Mouse (Mus musculus): ENCODE results near the gene Nkain1.
A peak's percentile ranks its signal among the peaks of the same experiment; 100 is the strongest.

Nkain1 gene

GRCm38 (mm10) chr4:130552312-130553120 lies 21.5 kb downstream of the Nkain1 start:
- no peak for DNase-seq (ENCODE audit: low read depth)

GRCm38 (mm10) chr4:130550511-130550910 lies 23.5 kb downstream of the Nkain1 start:
- DNase-seq (ENCODE audit: low read depth) = no peak

DNA sequence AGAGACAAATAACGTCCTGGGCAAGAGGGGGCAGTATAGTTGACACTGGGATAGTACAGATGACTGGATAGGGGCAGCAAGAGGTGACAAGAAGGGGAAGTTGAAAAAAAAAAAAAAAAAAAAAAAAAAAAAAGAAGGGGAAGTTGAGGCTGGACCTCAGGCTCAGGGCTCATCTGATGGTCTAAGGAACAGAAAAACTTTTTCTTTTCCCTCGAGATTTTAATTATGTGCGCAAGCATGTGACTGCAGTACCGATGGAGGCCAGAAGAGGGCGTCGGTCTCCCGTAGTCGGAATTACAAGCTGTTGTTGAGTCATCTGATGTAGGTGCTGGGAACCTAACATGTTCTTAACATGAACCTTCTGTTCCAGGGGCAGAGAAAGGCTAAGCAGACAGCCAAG lies 24.8 kb downstream of the Nkain1 start:
- DNase-seq (ENCODE audit: low read depth) = no peak

GRCm38 (mm10) chr4:130546798-130547562 lies 27.0 kb downstream of the Nkain1 start:
- no peak for DNase-seq (ENCODE audit: low read depth)

DNA sequence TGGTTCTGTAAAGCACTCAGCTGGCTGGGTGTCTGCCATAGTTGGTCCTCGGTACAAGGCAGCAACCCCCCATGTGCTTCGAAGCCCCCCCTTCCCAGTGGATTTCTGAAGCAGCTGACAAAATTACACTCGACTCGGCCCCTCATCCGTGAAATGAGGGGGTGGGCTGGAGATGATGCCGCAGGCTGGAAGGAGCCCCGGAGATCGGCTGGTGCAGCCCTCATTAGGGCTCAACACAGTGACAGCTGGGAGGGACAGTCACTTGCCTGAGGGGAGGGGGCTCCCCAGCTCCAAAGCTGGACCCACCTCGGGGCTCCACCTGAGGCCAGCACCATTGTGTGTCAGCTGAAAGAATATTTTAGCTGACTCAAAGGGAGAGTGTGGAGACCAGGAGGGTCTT lies 29.6 kb downstream of the Nkain1 start:
- no peak for DNase-seq (ENCODE audit: low read depth)

DNA sequence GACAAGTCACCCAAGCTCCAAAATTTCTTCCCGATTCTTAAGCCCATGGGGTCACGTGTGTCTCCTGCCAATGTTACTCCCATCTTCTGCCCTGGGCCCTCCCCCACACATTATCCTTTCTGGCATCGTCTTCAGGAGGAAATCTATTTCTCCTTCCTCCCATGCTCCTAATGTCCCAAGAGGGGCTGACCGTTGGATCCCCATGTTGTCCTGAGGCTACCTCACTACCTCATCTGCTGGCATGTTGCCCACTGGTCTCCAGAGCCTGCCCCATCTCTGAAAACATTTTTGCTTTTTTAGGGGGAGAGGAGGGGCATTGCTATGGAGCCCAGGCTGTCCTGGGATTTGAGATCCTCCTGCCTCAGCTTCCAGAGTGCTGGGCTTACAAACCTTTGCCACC lies 30.9 kb downstream of the Nkain1 start:
- no peak for DNase-seq (ENCODE audit: low read depth)

- DNase-seq (ENCODE audit: low read depth) = no peak
Measured at GRCm38 (mm10) chr4:130540831-130541230, 33.1 kb downstream of the Nkain1 start.

DNA sequence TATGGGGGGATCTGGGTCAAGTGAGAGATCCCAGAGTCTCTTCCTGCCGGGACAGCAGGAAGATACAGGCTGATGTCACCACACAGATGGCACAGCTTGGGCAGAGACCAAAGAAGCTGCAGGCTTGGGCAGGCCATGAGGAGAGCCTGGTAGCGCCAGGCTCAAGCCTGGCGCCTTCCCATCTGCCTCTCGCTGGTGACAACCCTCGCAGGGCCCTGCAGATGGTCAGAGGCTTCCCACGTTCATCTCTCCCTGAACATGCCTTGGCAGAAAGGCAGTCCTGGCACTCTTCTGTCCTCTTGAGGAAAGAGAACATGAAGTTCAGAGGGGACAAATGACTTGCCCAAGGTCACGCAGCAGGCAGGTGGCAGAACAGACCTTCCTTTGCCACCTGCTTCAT lies 34.3 kb downstream of the Nkain1 start:
- no peak for DNase-seq (ENCODE audit: low read depth)

GRCm38 (mm10) chr4:130539053-130539452 lies 34.9 kb downstream of the Nkain1 start:
- no peak for DNase-seq (ENCODE audit: low read depth)

DNA sequence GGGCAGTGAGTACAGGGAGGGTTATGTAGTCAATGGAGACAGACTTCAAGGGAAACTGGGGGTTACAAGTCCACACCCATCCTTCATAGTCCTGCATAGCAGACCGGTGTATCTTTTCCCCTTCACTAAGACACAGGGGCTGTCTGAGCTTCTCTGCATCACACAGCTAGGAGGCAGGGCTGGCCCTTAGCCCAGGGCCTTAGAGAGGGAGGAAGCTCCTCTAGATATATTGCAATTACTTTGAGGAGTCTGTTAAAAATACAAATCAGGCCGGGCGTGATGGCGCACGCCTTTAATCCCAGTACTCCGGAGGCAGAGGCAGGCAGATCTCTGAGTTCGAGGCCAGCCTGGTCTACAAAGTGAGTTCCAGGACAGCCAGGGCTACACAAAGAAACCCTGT lies 36.6 kb downstream of the Nkain1 start:
- DNase-seq (ENCODE audit: low read depth) = no peak

GRCm38 (mm10) chr4:130535789-130536188 lies 38.2 kb downstream of the Nkain1 start:
- DNase-seq (ENCODE audit: low read depth) = peak; percentile 38

GRCm38 (mm10) chr4:130533975-130534374 lies 40.0 kb downstream of the Nkain1 start:
- peak; percentile 94 for DNase-seq (ENCODE audit: low read depth)

DNA sequence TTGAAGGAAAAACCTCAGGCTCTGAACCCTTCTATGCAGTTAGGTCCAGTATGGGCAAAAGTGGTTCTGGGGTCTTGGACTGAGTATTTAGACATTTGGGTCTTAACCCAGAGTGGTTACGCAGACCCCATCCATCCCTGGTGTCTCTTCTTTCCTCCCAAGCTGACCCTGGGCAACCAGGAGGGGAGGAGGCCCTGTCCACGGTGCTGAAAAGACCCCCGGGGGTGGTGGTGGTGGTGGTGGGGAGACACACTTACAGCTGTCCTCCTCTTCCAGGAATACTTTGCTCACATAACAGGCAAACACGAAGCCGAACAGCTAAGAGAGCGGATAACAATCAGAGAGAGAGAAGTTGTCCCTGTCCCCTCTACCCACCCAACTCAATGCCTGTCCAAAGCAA lies 41.6 kb downstream of the Nkain1 start:
- no peak for DNase-seq (ENCODE audit: low read depth)

DNA sequence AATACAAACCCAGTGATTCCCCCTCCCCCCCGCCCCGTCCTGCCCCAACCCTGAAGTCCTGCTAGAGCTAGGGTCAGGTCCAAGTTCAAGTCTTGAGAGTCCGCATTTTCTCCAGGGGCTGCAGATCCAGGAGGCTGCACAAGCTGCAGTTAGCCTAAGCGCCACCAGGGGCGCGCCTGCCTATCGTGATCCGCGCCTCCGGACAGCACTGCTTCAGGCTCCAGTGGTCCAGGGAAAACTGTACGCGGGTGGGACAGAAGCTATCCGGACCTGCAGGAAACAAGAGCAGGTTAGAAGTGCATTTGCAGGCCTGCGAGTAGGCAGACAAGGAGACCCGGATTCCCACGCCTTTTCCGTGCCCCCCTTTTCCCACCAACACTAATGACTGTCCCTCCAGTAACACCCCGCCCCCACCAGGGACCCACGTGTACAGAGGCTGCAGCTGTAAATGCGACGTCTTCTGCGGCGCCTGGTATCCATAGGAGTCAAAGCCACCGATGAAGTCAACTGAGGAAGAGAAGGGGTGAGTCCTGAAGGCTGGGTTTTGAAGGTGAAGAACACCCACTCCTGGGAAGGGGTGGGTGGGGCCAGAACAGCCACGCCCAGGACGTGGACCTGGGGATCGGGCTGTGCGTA lies 42.2 kb downstream of the Nkain1 start:
- peak; percentile 87 for DNase-seq (ENCODE audit: low read depth)

DNA sequence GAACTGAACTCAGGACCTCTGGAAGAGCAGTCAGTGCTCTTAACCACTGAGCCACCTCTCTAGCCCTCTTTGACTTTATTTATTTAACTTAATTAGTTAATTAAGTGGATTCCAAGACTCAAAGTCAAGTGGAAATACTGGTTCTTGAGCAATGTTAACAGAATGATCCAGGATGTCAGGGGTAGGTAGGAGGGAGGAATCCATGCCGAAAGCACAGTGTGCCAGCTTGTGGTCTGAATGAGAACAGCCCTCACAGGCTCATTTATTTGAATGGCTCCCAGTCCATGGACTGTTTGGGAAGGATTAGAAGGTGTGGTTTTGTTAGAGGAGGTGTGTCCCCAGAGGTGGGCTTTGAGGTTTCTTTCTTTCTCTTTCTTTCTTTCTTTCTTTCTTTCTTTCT lies 46.2 kb downstream of the Nkain1 start:
- no peak for DNase-seq (ENCODE audit: low read depth)

- DNase-seq (ENCODE audit: low read depth) = no peak
Measured at GRCm38 (mm10) chr4:130525041-130525440, 48.9 kb downstream of the Nkain1 start.

- no peak for DNase-seq (ENCODE audit: low read depth)
Measured at GRCm38 (mm10) chr4:130521466-130521865, 52.5 kb downstream of the Nkain1 start.

GRCm38 (mm10) chr4:130520482-130520851 lies 53.5 kb downstream of the Nkain1 start:
- no peak for DNase-seq (ENCODE audit: low read depth)

GRCm38 (mm10) chr4:130519567-130520481 lies 54.1 kb downstream of the Nkain1 start:
- DNase-seq (ENCODE audit: low read depth) = no peak

DNA sequence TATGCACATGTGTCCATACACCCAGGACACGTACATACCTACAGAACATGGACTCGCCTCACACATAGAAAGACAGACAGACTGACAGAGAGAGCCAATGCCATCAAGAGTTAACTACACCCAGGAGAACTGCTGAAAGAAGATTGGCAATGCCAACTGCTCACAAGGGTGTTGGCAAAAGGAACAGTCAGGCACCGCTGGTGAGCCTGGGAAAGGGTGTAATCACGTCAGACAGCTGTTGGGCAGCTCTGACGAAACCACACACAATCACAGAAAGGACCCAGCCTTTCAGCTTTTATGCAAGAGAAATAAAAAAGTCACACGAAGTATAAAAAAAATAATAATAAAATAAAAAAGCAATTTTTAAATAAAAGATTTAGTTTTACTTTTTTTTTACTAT lies 57.5 kb downstream of the Nkain1 start:
- DNase-seq (ENCODE audit: low read depth) = peak; percentile 40

Measured in NIH3T3 (cell line).